Mouse (Mus musculus) R1 (cell line): ENCODE results near the gene Cdx4.

ENCODE experiments used
- DNase-seq: peaks from one replicate; pipeline ENCODE4 v3.0.0-alpha.2; 2018; ENCODE audit warnings: low read depth, low spot score

Gene Cdx4

GRCm38 (mm10) chrX:103321146-103321545 is at the start of gene Cdx4:
Gene Cdx4, plus strand, starts transcription at chrX:103321398.
- DNase-seq = peak; percentile 57

- DNase-seq = peak; percentile 63
Observed at GRCm38 (mm10) chrX:103274325-103274724, 46.9 kb upstream of the Cdx4 start.

- peak; percentile 46 for DNase-seq
Observed at GRCm38 (mm10) chrX:103286899-103287722, 34.1 kb upstream of the Cdx4 start.

GRCm38 (mm10) chrX:103287846-103288377 is 33.3 kb upstream of the Cdx4 start:
- no peak for DNase-seq

- DNase-seq = peak; percentile 40
Observed at GRCm38 (mm10) chrX:103288485-103289330, 32.5 kb upstream of the Cdx4 start.

- no peak for DNase-seq
Observed at GRCm38 (mm10) chrX:103298937-103299336, 22.3 kb upstream of the Cdx4 start.

GRCm38 (mm10) chrX:103308262-103308661 is 12.9 kb upstream of the Cdx4 start:
- no peak for DNase-seq

- peak; percentile 96 for DNase-seq
Observed at GRCm38 (mm10) chrX:103311723-103312122, 9.5 kb upstream of the Cdx4 start.

- DNase-seq = peak; percentile 48
Observed at GRCm38 (mm10) chrX:103314146-103314545, 7.1 kb upstream of the Cdx4 start.

- no peak for DNase-seq
Observed at GRCm38 (mm10) chrX:103325900-103326299, 4.7 kb downstream of the Cdx4 start.

GRCm38 (mm10) chrX:103329386-103329785 is 8.2 kb downstream of the Cdx4 start:
- no peak for DNase-seq

GRCm38 (mm10) chrX:103331125-103331858 is 10.1 kb downstream of the Cdx4 start:
- no peak for DNase-seq

GRCm38 (mm10) chrX:103341369-103342113 is 20.3 kb downstream of the Cdx4 start:
- DNase-seq = peak; percentile 89

GRCm38 (mm10) chrX:103355784-103356183 is 34.6 kb downstream of the Cdx4 start:
- DNase-seq = no peak

GRCm38 (mm10) chrX:103356287-103356686 is 35.1 kb downstream of the Cdx4 start, which contains the start of gene Chic1:
Gene Chic1, plus strand, starts transcription at chrX:103356476.
- peak; percentile 96 for DNase-seq

- DNase-seq = peak; percentile 26
Observed at GRCm38 (mm10) chrX:103356761-103357236, 35.6 kb downstream of the Cdx4 start.

- peak; percentile 43 for DNase-seq
Observed at GRCm38 (mm10) chrX:103366201-103366600, 45.0 kb downstream of the Cdx4 start.

- no peak for DNase-seq
Observed at GRCm38 (mm10) chrX:103368650-103369049, 47.5 kb downstream of the Cdx4 start.

- peak; percentile 55 for DNase-seq
Observed at GRCm38 (mm10) chrX:103371221-103371620, 50.0 kb downstream of the Cdx4 start.

- peak; percentile 65 for DNase-seq
Observed at GRCm38 (mm10) chrX:103371627-103372026, 50.4 kb downstream of the Cdx4 start.

GRCm38 (mm10) chrX:103374250-103374649 is 53.1 kb downstream of the Cdx4 start:
- DNase-seq = peak; percentile 63
